Mouse (Mus musculus) thymus, postnatal 36 days (tissue): ENCODE data around the gene Prm1.
"Not testable (repeated sequence)": the region's sequence is repeated elsewhere in the genome, so short reads cannot be mapped to it uniquely, and the experiment has no call there.

ENCODE experiments used
- DNase-seq, 2 experiments: peaks; one replicate each; pipeline ENCODE4 v3.0.0; 2022; ENCODE audit warnings: mixed read lengths in 2 of 2

Prm1 gene

GRCm38 (mm10) chr16:10821387-10821786 lies 15.7 kb upstream of the Prm1 start:
- DNase-seq, result no peak

DNA sequence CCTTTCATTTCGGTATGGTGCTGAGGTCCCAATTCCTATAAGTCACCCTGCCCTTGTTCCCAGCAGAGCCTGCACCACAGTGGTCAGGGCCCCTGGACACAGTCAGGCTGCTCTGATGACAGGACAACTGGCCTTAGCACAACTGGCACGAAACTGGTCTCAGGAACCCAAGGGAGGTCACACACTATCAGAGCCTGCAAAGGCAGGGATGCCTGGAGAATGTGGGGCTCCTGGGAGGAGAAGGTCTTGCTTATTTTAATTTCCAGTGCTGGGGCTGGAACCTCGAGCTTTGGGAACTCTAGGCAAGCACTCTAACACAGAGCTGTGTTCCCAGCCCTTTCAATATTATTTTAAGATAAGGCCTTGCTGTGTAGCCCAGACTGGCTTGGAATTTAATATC lies 14.3 kb upstream of the Prm1 start:
- no peak for DNase-seq

- no peak for DNase-seq
These were observed 13.0 kb upstream of the Prm1 start for GRCm38 (mm10) chr16:10818579-10819135.

DNA sequence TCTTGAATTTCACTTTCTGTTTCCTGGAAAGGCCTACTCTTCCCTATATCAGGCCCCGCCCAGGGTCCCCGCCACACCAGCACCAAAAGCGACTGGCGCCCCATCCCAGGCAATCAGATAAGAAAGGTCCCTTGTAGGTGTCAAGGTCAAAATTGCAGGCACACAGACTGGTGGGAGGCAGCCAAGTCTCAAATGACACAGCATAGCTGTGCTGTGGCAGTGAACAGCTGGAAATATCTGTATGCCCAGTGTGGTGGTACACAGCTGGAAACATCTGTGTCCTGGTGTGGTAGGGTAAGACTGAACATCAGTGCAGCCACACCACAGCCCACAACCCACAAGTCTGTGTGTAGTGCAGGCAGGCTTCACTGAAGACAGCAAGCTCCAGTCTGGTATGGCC lies 9.2 kb upstream of the Prm1 start:
- no peak for DNase-seq

- DNase-seq, result peak in 1 of 2 experiments; percentile 47
These were observed 8.1 kb upstream of the Prm1 start for GRCm38 (mm10) chr16:10813726-10814125.

DNA sequence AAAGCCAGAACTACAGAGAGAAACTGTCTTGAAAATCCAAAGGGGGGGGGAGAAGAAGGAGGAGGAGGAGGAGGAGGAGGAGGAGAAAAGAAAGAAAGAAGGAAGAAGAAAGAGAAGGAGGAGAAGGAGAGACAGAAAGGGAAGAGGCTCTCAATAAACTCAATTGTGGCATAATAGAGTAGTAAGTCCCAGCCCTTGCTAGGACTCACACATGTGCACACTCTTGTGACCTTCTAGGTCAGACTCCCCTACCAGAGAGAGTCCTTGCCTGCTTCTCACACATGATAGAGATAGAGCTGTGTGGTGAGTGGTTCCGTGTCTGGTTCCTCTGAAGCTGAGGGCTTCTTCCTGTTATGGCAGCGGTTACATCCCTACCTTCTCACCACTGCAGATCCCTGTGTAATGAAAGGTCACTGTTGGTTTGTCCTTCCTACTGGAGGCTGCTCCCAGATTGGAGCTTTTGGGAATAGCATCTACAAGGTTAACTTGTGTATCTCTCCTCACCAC lies 7.3 kb upstream of the Prm1 start, which contains the start of gene Gm11172:
TSS of gene Gm11172 (plus strand) at position 51 of the 507 bp plus-strand sequence.
- DNase-seq, result no peak

DNA sequence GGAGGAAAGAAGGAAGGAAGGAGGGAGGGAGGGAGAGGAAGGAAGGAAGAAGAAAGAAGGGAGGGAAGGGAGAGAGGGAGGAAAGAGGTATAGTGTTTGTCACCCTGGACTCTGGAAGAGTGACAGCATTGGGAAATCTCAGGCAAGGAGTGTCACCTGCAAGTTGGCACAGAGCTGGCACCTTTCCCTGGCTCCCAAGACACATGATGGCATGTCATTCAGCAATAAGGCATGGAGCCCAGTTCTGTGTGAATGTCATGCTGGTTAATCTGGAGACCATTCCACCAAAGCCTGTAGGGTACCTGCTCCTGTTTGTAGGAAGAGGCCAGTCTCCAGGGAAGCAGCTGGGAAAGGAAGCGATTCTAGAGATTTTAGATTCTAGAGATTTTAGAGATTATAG lies 4.7 kb upstream of the Prm1 start:
- DNase-seq, result no peak

DNA sequence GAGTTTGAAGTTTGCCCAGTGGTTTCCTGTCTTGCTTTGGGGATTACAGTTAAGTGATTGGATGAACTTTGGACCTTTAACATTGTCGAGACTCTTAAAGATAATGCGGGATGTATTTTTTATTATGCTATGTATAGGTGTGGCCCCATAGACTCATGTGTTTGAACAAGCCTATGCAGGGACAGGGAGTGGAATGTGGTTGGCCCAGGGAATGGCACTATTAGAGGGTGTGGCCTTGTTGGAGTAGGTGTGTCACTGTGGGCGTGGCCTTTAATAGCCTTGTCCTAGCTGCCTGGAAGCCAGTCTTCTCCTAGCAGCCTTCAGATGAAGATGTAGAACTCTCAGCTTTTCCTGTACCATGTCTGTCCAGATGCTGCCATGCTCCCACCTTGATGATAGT lies 3.2 kb downstream of the Prm1 start:
- DNase-seq, result not testable (repeated sequence)

- no peak for DNase-seq
These were observed 9.6 kb downstream of the Prm1 start, which contains the start of gene Prm2 for GRCm38 (mm10) chr16:10796034-10796433. Prm2 (minus strand) TSS chr16:10796134.

- no peak for DNase-seq
These were observed 14.9 kb downstream of the Prm1 start, which contains the start of gene Prm3 for GRCm38 (mm10) chr16:10790702-10791101. Prm3 (minus strand) TSS chr16:10790914.

DNA sequence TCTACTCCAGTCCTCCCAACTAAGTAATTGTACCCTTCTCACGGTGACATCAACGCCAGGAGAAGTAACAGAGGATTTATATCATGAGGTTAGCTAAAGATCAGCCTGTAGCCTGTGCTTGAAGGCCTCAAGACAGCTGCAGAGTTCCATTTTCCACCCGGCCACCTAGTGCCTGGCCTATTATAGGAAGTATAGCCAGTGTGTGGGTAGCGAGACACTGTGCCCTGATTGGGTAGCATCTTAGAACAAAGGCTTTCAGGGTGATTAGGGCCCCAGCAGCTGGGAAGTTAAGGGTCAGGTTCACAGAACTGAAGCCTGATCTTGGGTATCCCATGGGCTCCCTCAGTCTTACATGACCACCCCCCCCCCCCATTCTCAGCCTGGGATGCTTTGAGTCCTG lies 16.8 kb downstream of the Prm1 start:
- DNase-seq, result no peak

GRCm38 (mm10) chr16:10788271-10788670 lies 17.4 kb downstream of the Prm1 start, which contains the start of gene Tnp2:
Tnp2 (minus strand) TSS chr16:10788660.
- DNase-seq, result peak; percentile 72 to 77

DNA sequence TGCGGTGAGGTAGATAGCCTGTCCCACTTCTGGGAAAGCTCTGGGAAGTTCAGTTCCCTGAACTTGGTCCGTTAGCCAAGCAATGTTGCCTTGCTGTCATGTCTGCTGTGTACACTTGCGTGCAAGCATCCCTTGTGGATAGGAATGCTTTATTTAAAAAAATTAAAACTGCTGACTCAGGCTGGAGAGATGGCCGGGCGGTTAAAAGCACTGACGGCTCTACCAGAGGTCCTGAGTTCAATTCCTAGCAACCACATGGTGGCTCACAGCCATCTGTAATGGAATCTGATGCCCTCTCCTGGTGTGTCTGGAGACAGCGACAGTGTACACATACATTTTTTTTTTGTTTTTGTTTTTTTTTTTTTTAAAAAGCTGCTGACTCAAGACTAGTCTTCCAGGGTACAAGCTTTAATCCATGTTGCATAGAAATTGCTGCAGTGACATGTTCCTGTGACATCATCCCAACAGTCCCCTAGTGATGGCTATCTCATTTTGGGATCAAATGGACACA lies 18.0 kb downstream of the Prm1 start:
- DNase-seq, result no peak

GRCm38 (mm10) chr16:10786782-10787547 lies 18.7 kb downstream of the Prm1 start:
- DNase-seq, result no peak

GRCm38 (mm10) chr16:10786288-10786687 lies 19.4 kb downstream of the Prm1 start:
- DNase-seq, result peak; percentile 84 to 90

GRCm38 (mm10) chr16:10785371-10786231 lies 20.0 kb downstream of the Prm1 start, which contains the start of gene Socs1:
Socs1 (minus strand) TSS chr16:10785536.
- DNase-seq, result peak; percentile 95 to 98

DNA sequence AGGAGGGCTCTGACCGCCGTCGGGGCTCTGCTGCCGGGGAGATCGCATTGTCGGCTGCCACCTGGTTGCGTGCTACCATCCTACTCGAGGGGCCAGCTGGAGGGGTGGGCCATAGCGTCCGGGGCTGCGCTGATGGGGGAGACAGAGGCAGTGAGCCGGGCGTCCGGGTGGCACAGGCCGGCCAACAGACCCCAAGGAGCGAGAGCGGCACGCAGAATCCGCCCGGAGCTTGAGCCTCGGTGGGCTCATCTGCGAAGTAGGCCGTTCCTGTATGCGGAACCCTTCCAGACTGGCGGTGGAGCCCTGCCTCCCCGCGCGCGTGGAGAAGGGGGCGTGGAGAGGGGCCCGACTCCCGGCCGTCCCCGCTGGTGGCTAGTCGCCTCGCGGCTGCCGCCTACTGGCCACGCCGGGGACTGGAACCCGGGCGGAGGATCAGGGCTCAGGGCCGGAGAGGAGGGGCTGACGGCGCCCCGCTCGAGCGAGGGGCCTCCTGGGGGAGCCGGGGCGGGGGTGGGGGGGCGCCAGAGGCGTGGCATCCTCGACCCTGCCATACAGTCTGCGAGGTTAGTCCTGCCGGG lies 20.8 kb downstream of the Prm1 start:
- DNase-seq, result peak; percentile 98 to 99

DNA sequence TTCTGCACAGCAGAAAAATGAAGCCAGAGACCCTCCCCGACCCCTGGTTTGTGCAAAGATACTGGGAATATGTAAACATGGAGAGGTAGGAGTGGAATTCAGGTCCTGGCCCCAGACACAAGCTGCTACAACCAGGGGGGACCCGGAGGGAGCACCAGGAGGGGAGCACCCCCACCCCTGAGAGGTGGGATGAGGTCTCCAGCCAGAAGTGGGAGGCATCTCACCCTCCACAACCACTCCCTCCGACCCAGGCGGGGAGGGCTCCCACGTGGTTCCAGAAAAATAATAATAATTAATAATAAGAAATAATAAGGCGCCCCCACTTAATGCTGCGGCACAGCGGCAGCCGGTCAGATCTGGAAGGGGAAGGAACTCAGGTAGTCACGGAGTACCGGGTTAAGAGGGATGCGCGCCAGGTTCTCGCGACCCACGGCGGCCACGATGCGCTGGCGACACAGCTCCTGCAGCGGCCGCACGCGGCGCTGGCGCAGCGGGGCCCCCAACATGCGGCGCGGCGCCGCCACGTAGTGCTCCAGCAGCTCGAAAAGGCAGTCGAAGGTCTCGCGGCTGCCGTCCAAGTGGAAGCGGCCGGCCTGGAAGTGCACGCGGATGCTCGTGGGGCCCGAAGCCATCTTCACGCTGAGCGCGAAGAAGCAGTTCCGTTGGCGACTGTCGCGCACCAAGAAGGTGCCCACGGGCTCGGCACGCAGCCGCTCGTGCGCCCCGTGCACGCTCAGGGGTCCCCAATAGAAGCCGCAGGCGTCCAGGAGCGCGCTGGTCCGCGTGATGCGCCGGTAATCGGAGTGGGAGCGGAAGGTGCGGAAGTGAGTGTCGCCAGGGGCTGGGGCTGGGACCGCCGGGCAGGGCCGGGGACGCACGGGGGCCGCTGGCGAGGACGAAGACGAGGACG lies 21.5 kb downstream of the Prm1 start:
- DNase-seq, result peak; percentile 39 to 74

GRCm38 (mm10) chr16:10783451-10783850 lies 22.2 kb downstream of the Prm1 start:
- DNase-seq, result no peak

- peak in 1 of 2 experiments; percentile 46 for DNase-seq
These were observed 22.5 kb downstream of the Prm1 start for GRCm38 (mm10) chr16:10783152-10783434.

- DNase-seq, result peak in 1 of 2 experiments; percentile 55
These were observed 23.1 kb downstream of the Prm1 start for GRCm38 (mm10) chr16:10782377-10783151.
